Mouse (Mus musculus) kidney, embryonic 14.5 days (tissue): ENCODE measurements at regions not wholly inside any gene's neighbourhood (a gene's known extent, or its start where the extent isn't known, plus 50 kb on each side); places are given as distances from the start of the nearest gene placed in this dataset.

ENCODE experiments used
- ATAC-seq: fragments of 200-750 bp; cut with Nextera tagmentation; 2 replicates; pipeline ENCODE4 v1.8.0; 2017; ENCODE audit warnings: moderate number of reproducible peaks, mild to moderate bottlenecking, moderate TSS enrichment, moderate library complexity; ENCODE audit not compliant: low FRiP score, low TSS enrichment
- H3K27ac ChIP-seq: fragments of 300-500 bp; sonication (generic); 2 replicates; pipeline ENCODE4 v1.5.1; 2014; ENCODE audit warnings: low read depth, mild to moderate bottlenecking, low read length, moderate library complexity, mixed read lengths
- H3K27me3 ChIP-seq: fragments of 300-500 bp; sonication (generic); 2 replicates; pipeline ENCODE4 v1.6.1; 2014; ENCODE audit warnings: mild to moderate bottlenecking, low read length; ENCODE audit not compliant: control insufficient read depth, insufficient read depth
- H3K36me3 ChIP-seq: fragments of 300-500 bp; sonication (generic); 2 replicates; pipeline ENCODE4 v1.6.1; 2014; ENCODE audit warnings: low read length, mixed read lengths; ENCODE audit not compliant: control insufficient read depth, insufficient read depth
- H3K4me1 ChIP-seq: fragments of 300-500 bp; sonication (generic); 2 replicates; pipeline ENCODE4 v1.6.1; 2014; ENCODE audit warnings: low read length, mixed read lengths; ENCODE audit not compliant: control insufficient read depth, insufficient read depth
- H3K4me2 ChIP-seq: fragments of 300-500 bp; sonication (generic); replicated peaks from 2 replicates; pipeline ENCODE4 v1.6.1; 2014; ENCODE audit warnings: low read depth, mild to moderate bottlenecking, low read length
- H3K4me3 ChIP-seq: fragments of 300-500 bp; sonication (generic); 2 replicates; pipeline ENCODE4 v1.5.1; 2014; ENCODE audit warnings: mild to moderate bottlenecking, low read length
- H3K9ac ChIP-seq: fragments of 300-500 bp; sonication (generic); 2 replicates; pipeline ENCODE4 v1.6.1; 2014; ENCODE audit warnings: low read depth, mild to moderate bottlenecking, low read length, moderate library complexity
- H3K9me3 ChIP-seq: fragments of 300-500 bp; sonication (generic); 2 replicates; pipeline ENCODE4 v1.6.1; 2016; ENCODE audit warnings: low read length; ENCODE audit not compliant: control insufficient read depth
- WGBS: fragments of 180-500 bp; shearing (Covaris S2); extraction: QIAGEN DNeasy Blood & Tissue Kit; methylation state at CpG from one replicate; pipeline ENCODE4 v1.1.7; 2014; 5-methylcytosine and 5-hydroxymethylcytosine counted together

GRCm38 (mm10) chr3:115604734-115605279, 110.1 kb downstream of the S1pr1 start:
- Histone ChIP-seq H3K9me3 (no peaks in the 10 kb centered on the region), H3K9ac (no peak overlapping the region), H3K4me2 (no peak overlapping the region), H3K27me3 (no peaks in the 10 kb centered on the region), H3K4me1 (no peaks in the 10 kb centered on the region), H3K27ac (no peak overlapping the region), H3K36me3 (no peaks in the 10 kb centered on the region), H3K4me3 (no peak overlapping the region)
- no peak for ATAC-seq
- WGBS, result 38% methylated on average over 5 of the region's 5 CpGs

DNA sequence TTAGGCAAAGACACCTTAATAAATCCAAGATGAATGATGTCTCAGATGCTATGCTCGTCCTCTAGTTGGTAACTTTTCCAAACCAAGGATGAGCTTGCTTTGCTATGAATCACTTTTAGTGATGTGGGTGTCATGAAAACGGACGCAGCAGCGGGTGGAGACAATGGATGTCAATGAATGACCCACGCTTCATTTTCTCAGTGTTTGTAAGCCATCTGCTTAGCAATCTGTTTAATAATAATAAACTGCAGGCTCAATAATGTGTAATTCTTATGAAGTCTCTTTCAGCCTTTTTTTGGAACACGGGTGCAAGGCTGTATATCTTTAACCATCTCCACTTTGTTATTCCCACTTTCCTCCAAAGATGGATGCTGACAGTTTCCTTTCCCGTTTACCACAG, 110.6 kb downstream of the S1pr1 start:
- ATAC-seq, result no peak
- no peaks in the 10 kb centered on the region for H3K9me3 ChIP-seq
- H3K4me3 ChIP-seq, result no peak overlapping the region
- H3K4me2 ChIP-seq, result no peak overlapping the region
- H3K27ac ChIP-seq, result no peak overlapping the region
- H3K36me3 ChIP-seq, result no peaks in the 10 kb centered on the region
- H3K27me3 ChIP-seq, result no peaks in the 10 kb centered on the region
- no peak overlapping the region for H3K9ac ChIP-seq
- WGBS, result 73% methylated on average over 7 of the region's 7 CpGs
- H3K4me1 ChIP-seq, result no peaks in the 10 kb centered on the region

DNA sequence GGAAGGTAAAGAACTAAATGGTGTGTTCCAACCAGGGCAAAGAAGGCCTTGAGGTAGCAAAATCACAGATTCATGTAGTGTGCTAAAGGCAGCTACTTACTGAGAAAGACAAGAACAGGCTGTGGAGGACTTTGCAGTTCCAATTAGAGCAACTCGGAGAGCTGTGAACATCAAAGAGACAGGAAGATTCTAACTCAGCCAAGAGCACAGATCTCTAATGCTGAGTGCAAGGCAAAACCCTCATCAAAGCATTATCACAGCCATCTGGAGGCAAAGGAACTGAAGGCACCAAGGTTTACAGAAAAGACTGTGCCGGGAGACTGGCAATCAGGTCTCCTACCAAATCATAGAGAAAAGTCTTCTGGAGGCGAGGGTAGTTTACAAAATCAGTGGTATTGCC, 111.1 kb downstream of the S1pr1 start:
- 58% methylated on average over 3 of the region's 3 CpGs for WGBS
- H3K36me3 ChIP-seq, result no peaks in the 10 kb centered on the region
- ATAC-seq, result no peak

DNA sequence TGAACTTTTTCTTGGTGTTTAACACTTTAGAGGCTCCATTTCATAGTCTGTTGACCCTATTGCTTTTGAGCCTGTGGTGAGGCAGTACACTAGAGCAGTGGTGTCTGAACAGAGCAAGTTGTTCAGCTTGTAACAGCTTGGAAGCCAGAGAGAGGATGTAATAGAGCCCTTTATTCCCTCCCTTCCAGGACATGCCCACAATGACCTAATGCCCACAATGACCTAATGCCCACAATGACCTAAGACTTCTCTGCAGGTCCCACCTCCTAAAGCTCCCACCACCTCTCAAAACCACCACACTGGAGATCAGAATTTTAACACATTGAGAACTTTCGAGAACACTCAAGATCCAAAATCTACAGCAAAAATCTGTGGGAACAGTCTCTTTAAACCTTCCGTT, 115.6 kb downstream of the S1pr1 start:
- no peak for ATAC-seq
- H3K4me1 ChIP-seq, result no peaks in the 10 kb centered on the region
- 96% methylated on average over 2 of the region's 2 CpGs for WGBS
- no peaks in the 10 kb centered on the region for H3K9me3 ChIP-seq
- H3K36me3 ChIP-seq, result no peaks in the 10 kb centered on the region
- no peak overlapping the region for H3K9ac ChIP-seq
- H3K4me3 ChIP-seq, result no peak overlapping the region
- H3K27ac ChIP-seq, result no peak overlapping the region
- H3K4me2 ChIP-seq, result no peak overlapping the region
- H3K27me3 ChIP-seq, result no peaks in the 10 kb centered on the region

More for the DNA sequence above, 111.1 kb downstream of the S1pr1 start:
- Histone ChIP-seq H3K4me2 (no peak overlapping the region), H3K27me3 (no peaks in the 10 kb centered on the region), H3K27ac (no peak overlapping the region), H3K4me1 (no peaks in the 10 kb centered on the region), H3K4me3 (no peak overlapping the region), H3K9me3 (no peaks in the 10 kb centered on the region), H3K9ac (no peak overlapping the region)

- Histone ChIP-seq H3K27me3 (no peaks in the 10 kb centered on the region), H3K4me2 (no peak overlapping the region), H3K9me3 (no peaks in the 10 kb centered on the region), H3K4me1 (no peaks in the 10 kb centered on the region), H3K27ac (no peak overlapping the region), H3K9ac (no peak overlapping the region), H3K4me3 (no peak overlapping the region), H3K36me3 (no peaks in the 10 kb centered on the region)
- 38% methylated on average over 6 of the region's 6 CpGs for WGBS
- ATAC-seq, result 0 out of 2 replicates have a peak, but pooled peaks have one; percentile 4
Measured at GRCm38 (mm10) chr3:115596523-115596922, 118.3 kb downstream of the S1pr1 start.

GRCm38 (mm10) chr3:115590716-115591115, 124.2 kb downstream of the S1pr1 start:
- peak; percentile 61; the same call in 1 of the 2 replicates for ATAC-seq
- 35% methylated on average over 5 of the region's 5 CpGs for WGBS
- Histone ChIP-seq H3K27me3 (no peaks in the 10 kb centered on the region), H3K4me2 (no peak overlapping the region), H3K4me3 (no peak overlapping the region), H3K27ac (no peak overlapping the region), H3K36me3 (no peaks in the 10 kb centered on the region), H3K4me1 (no peaks in the 10 kb centered on the region), H3K9ac (no peak overlapping the region), H3K9me3 (no peaks in the 10 kb centered on the region)

GRCm38 (mm10) chr3:115588585-115588984, 126.3 kb downstream of the S1pr1 start:
- no peak for ATAC-seq
- no peaks in the 10 kb centered on the region for H3K36me3 ChIP-seq
- no peak overlapping the region for H3K9ac ChIP-seq
- WGBS, result 58% methylated on average over 2 of the region's 2 CpGs
- no peak overlapping the region for H3K27ac ChIP-seq
- no peaks in the 10 kb centered on the region for H3K27me3 ChIP-seq
- no peak overlapping the region for H3K4me2 ChIP-seq
- H3K4me1 ChIP-seq, result no peaks in the 10 kb centered on the region
- no peak overlapping the region for H3K4me3 ChIP-seq
- no peaks in the 10 kb centered on the region for H3K9me3 ChIP-seq

DNA sequence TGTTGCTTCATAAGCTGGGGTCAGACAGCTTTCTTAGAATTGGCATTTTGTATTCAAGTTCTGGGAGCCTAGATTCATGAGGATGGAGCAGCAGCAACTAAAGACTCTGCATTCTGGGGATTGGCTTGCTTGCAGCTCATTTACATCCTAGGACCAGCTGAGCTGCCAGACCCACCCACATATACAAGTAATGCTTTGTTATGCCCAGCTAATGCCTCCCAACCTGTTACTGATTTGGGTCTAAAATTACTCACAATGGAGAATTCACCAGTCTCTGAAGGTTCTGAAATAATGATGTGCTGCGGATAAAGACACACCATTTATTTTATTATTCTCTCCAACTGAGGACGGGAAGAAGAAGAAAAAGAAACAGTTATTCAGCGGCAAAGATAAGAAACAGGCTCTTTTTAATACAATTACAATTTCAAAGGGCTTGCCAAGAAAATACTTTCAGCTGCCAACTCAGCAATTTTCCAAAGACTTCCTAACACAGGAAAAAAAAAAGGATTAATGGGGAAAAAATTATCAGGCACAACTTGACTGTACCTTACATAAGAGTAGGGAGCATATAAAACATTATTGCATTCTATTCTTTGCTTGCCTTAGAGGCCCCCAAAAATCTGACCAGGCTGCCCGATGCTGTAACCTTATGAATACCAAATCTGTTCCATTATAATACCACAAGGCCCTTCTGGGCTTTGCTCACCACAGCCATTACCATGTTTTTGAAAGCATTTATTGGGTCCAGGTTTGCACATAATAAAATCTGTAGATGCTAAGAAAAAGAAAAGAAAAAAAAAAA, 134.5 kb downstream of the S1pr1 start:
- no peak overlapping the region for H3K4me2 ChIP-seq
- 80% methylated on average over 4 of the region's 4 CpGs for WGBS
- ATAC-seq, result no peak
- H3K9ac ChIP-seq, result no peak overlapping the region
- no peak overlapping the region for H3K27ac ChIP-seq
- H3K4me3 ChIP-seq, result no peak overlapping the region
- H3K4me1 ChIP-seq, result no peaks in the 10 kb centered on the region
- H3K36me3 ChIP-seq, result no peaks in the 10 kb centered on the region
- no peaks in the 10 kb centered on the region for H3K27me3 ChIP-seq
- no peaks in the 10 kb centered on the region for H3K9me3 ChIP-seq

DNA sequence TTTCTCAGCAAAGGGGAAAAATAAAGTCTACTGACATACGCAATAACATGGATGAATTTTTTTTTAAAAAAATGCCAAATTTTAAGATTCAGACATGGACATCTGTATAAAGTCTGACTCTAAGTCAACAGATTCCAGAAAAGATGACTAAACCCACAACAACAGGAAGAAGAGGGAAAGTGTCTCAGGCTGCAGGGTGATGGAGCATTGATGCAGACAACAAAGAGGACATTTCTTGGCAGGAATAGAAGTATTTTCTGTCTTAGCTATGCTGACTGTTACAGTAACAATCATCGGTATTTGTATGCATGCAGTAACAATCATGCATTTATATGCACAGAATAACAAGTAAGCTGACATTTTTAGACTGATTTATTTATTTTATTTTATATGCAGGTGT, 139.5 kb downstream of the S1pr1 start:
- Histone ChIP-seq H3K27ac (no peak overlapping the region), H3K4me3 (no peak overlapping the region), H3K4me1 (no peaks in the 10 kb centered on the region), H3K9ac (no peak overlapping the region), H3K36me3 (no peaks in the 10 kb centered on the region), H3K4me2 (no peak overlapping the region), H3K27me3 (no peaks in the 10 kb centered on the region), H3K9me3 (no peaks in the 10 kb centered on the region)
- WGBS, result 92% methylated on average over 2 of the region's 2 CpGs
- no peak for ATAC-seq
